Mouse (Mus musculus) intestine, embryonic 16.5 days (tissue): ENCODE results near the gene Rsl1d1. TPM values are rescaled to one million over a fixed set of nuclear protein-coding genes. Genes with fewer than 3 reads are reported as not detected.

Experiments
- ATAC-seq: fragments of 200-750 bp; cut with Nextera tagmentation; 2 replicates; pipeline ENCODE4 v1.8.0; 2017; ENCODE audit warnings: moderate TSS enrichment, moderate library complexity
- H3K27ac ChIP-seq: fragments of 300-500 bp; sonication (generic); 2 replicates; pipeline ENCODE4 v1.5.1; 2014; ENCODE audit warnings: mild to moderate bottlenecking, low read length
- H3K27me3 ChIP-seq: fragments of 300-500 bp; sonication (generic); replicated peaks from 2 replicates; pipeline ENCODE4 v1.6.1; 2014; ENCODE audit warnings: low read length, control low read depth, mixed read lengths; ENCODE audit not compliant: control insufficient read depth, insufficient read depth
- H3K36me3 ChIP-seq: fragments of 300-500 bp; sonication (generic); 2 replicates; pipeline ENCODE4 v1.6.1; 2014; ENCODE audit warnings: low read length, control low read depth; ENCODE audit not compliant: control insufficient read depth, insufficient read depth
- H3K4me1 ChIP-seq: fragments of 300-500 bp; sonication (generic); 2 replicates; pipeline ENCODE4 v1.6.1; 2014; ENCODE audit warnings: low read length, control low read depth, mixed read lengths; ENCODE audit not compliant: control insufficient read depth, insufficient read depth
- H3K4me2 ChIP-seq: fragments of 300-500 bp; sonication (generic); 2 replicates; pipeline ENCODE4 v1.6.1; 2014; ENCODE audit warnings: low read depth, low read length, control low read depth
- H3K4me3 ChIP-seq: fragments of 300-500 bp; sonication (generic); 2 replicates; pipeline ENCODE4 v1.5.1; 2014; ENCODE audit warnings: mild to moderate bottlenecking, low read length
- H3K9ac ChIP-seq: fragments of 300-500 bp; sonication (generic); 2 replicates; pipeline ENCODE4 v1.6.1; 2014; ENCODE audit warnings: low read depth, low read length
- H3K9me3 ChIP-seq: fragments of 300-500 bp; sonication (generic); 2 replicates; pipeline ENCODE4 v1.6.1; 2016; ENCODE audit warnings: low read length, control low read depth; ENCODE audit not compliant: control insufficient read depth
- WGBS: fragments of 180-500 bp; shearing (Covaris S2); extraction: QIAGEN DNeasy Blood & Tissue Kit; methylation state at CpG from one replicate; pipeline ENCODE4 v1.1.7; 2014; 5-methylcytosine and 5-hydroxymethylcytosine counted together
- polyA plus RNA-seq: library from polyadenylated mRNA; unstranded; fragments of >200 nt; fragmentation: Nextera tagmentation; extraction: Ambion mirVana; gene quantifications from 2 replicates; pipeline ENCODE4 v1.2.1, GENCODE M21; 2015

Rsl1d1 gene
- 150 and 170 TPM in 2 replicates for polyA plus RNA-seq

GRCm38 (mm10) chr16:11202571-11203554, at the start of gene Rsl1d1:
TSS of gene Rsl1d1 (minus strand) at chr16:11203331.
- Histone ChIP-seq H3K9me3 (no peaks in the 10 kb centered on the region), H3K4me2 (peak within 1 kb of the TSS; percentile 90), H3K4me1 (peaks cover 10% of the 10 kb centered on the region), H3K9ac (peak within 1 kb of the TSS; percentile 78), H3K4me3 (peak within 1 kb of the TSS; percentile 65), H3K27me3 (no peaks in the 10 kb centered on the region), H3K36me3 (0 out of 2 replicates have a peak, but pooled peaks cover 5% of the 10 kb centered on the region), H3K27ac (peak within 1 kb of the TSS; percentile 78)
- under 1% methylated on average over 68 of the region's 68 CpGs for WGBS
- ATAC-seq, result peak; percentile 99

DNA sequence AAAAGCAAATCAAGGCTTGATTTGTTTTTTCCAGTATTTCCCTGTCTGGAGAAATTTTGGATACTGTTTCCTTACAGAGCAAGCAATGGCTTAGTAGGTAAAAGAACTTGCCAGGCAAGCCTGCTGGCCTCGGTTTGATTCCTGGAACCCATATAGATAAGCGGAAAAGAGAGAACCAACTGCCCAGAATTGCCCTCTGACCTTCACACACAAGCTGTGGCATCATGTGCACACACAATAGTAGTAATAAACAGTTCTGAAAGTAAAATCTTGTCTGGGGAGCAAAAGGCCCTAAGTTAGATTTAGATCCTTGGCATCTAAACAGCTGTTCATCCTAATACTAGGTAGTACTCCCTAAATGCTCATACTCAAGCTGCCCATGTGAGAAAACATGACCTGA, 44.7 kb upstream of the Rsl1d1 start:
- WGBS, result 64% methylated on average over 2 of the region's 2 CpGs
- Histone ChIP-seq H3K4me2 (no peak overlapping the region), H3K4me3 (no peak overlapping the region), H3K9me3 (no peaks in the 10 kb centered on the region), H3K36me3 (no peaks in the 10 kb centered on the region), H3K9ac (no peak overlapping the region), H3K27me3 (no peaks in the 10 kb centered on the region), H3K4me1 (peaks cover 25% of the 10 kb centered on the region), H3K27ac (no peak overlapping the region)
- ATAC-seq, result peak; percentile 47; the same call in 1 of the 2 replicates

- no peak overlapping the region for H3K9ac ChIP-seq
- H3K27me3 ChIP-seq, result no peaks in the 10 kb centered on the region
- H3K27ac ChIP-seq, result no peak overlapping the region
- H3K4me3 ChIP-seq, result no peak overlapping the region
- no peaks in the 10 kb centered on the region for H3K9me3 ChIP-seq
- H3K4me1 ChIP-seq, result peaks cover 15% of the 10 kb centered on the region
- ATAC-seq, result 0 out of 2 replicates have a peak, but pooled peaks have one; percentile 56
- WGBS, result 69% methylated on average over 9 of the region's 9 CpGs
- no peak overlapping the region for H3K4me2 ChIP-seq
- no peaks in the 10 kb centered on the region for H3K36me3 ChIP-seq
These were observed 42.6 kb upstream of the Rsl1d1 start for GRCm38 (mm10) chr16:11245767-11246166.

DNA sequence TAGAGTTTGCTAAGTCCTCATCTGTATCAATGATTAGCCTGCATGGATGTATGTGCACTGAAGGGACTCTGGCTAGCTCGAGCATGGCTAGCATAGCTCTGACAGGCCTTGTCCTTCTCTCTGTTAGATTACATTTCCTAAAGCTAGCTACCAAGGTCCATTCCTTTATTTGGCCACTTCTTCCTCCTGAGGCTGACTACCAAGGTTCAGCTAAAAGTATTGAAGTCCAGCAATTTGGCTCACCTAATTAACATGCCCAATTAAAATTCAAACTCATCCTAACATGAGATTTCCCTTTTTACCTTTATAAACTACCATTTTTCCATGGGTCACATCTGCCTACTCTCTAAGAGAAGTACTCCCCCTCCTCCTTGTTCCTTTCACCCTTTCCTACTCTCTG, 39.3 kb upstream of the Rsl1d1 start:
- Histone ChIP-seq H3K27me3 (no peaks in the 10 kb centered on the region), H3K36me3 (peaks cover 3% of the 10 kb centered on the region; the same call in 1 of the 2 replicates), H3K9me3 (no peaks in the 10 kb centered on the region), H3K4me3 (no peak overlapping the region), H3K27ac (no peak overlapping the region), H3K9ac (no peak overlapping the region), H3K4me2 (no peak overlapping the region), H3K4me1 (peaks cover 13% of the 10 kb centered on the region)
- no peak for ATAC-seq
- WGBS, result 79% methylated on average over 1 of the region's 1 CpGs

- Histone ChIP-seq H3K9me3 (no peaks in the 10 kb centered on the region), H3K4me3 (no peak overlapping the region), H3K27ac (no peak overlapping the region), H3K9ac (no peak overlapping the region), H3K4me1 (no peaks in the 10 kb centered on the region), H3K4me2 (no peak overlapping the region), H3K27me3 (no peaks in the 10 kb centered on the region), H3K36me3 (peaks cover 6% of the 10 kb centered on the region; the same call in 1 of the 2 replicates)
- ATAC-seq, result no peak
- WGBS, result 82% methylated on average over 3 of the region's 3 CpGs
These were observed 14.7 kb upstream of the Rsl1d1 start for GRCm38 (mm10) chr16:11217801-11218200.

DNA sequence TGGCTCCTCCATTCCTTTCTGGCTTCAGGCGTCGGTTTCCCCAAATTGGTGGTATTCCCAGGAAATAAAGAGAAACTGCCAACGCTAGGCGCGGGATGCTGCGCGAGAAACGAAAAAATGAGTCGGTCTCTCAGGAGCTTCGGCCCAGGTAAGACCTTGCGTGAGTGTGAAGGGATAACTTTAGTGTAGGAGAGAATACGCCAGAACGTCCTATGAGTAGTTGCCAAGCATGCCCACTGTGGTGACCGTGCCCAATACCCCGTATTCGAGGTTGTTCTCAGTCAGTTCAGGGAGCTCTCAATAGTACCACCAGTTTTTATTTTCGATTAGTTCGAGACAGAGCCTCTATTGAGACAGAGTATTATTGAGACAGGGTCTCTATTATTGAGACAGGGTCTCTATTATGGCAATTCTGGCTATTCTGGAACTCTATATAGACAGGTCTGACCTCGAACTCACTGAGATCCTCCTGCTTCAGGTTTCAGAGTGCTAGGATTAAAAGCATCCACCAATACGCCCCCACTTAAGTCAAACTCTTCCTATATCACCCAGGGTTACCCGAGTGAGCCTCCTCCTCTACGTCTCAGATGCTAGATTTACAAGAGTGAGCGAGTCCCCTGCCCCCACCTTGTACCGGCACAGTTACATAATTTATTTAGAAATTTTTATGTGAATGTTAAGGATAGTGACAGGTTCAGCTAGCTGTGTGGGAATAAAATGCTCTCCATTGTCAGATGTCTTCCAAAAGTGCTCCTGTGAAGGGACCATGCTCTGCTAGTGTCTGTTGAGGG, 664 bp upstream of the Rsl1d1 start:
- Histone ChIP-seq H3K9ac (peak overlapping the region; percentile 78), H3K27ac (peak overlapping the region; percentile 49), H3K4me2 (peak overlapping the region; percentile 80), H3K36me3 (no peaks in the 10 kb centered on the region), H3K4me3 (peak overlapping the region; percentile 65), H3K9me3 (no peaks in the 10 kb centered on the region), H3K4me1 (peaks cover 10% of the 10 kb centered on the region), H3K27me3 (no peaks in the 10 kb centered on the region)
- ATAC-seq, result peak; percentile 57
- 5% methylated on average over 24 of the region's 24 CpGs for WGBS

- 68% methylated on average over 6 of the region's 6 CpGs for WGBS
- Histone ChIP-seq H3K4me1 (peaks cover 10% of the 10 kb centered on the region), H3K9me3 (no peaks in the 10 kb centered on the region), H3K4me3 (peak overlapping the region; percentile 65), H3K27ac (no peak overlapping the region), H3K36me3 (0 out of 2 replicates have a peak, but pooled peaks cover 5% of the 10 kb centered on the region), H3K4me2 (peak overlapping the region; percentile 90), H3K9ac (no peak overlapping the region), H3K27me3 (no peaks in the 10 kb centered on the region)
- ATAC-seq, result no peak
These were observed 1.3 kb downstream of the Rsl1d1 start for GRCm38 (mm10) chr16:11201740-11202394.

- no peaks in the 10 kb centered on the region for H3K9me3 ChIP-seq
- no peak for ATAC-seq
- H3K36me3 ChIP-seq, result peaks cover 13% of the 10 kb centered on the region; the same call in 1 of the 2 replicates
- no peaks in the 10 kb centered on the region for H3K27me3 ChIP-seq
- no peak overlapping the region for H3K4me2 ChIP-seq
- 93% methylated on average over 3 of the region's 3 CpGs for WGBS
- H3K4me1 ChIP-seq, result peaks cover 10% of the 10 kb centered on the region
- H3K27ac ChIP-seq, result no peak overlapping the region
- H3K9ac ChIP-seq, result no peak overlapping the region
- H3K4me3 ChIP-seq, result no peak overlapping the region
These were observed 2.9 kb downstream of the Rsl1d1 start for GRCm38 (mm10) chr16:11200247-11200646.
